Mouse (Mus musculus) T-cell, adult 2 months (primary cell): ENCODE data around the gene Tmem45a2.
"Not testable (repeated sequence)": the region's sequence is repeated elsewhere in the genome, so short reads cannot be mapped to it uniquely, and the experiment has no call there.

Experiments used
- DNase-seq: peaks from one replicate; pipeline ENCODE4 v3.0.0; 2022; ENCODE audit warnings: low spot score

The Tmem45a2 gene

DNA sequence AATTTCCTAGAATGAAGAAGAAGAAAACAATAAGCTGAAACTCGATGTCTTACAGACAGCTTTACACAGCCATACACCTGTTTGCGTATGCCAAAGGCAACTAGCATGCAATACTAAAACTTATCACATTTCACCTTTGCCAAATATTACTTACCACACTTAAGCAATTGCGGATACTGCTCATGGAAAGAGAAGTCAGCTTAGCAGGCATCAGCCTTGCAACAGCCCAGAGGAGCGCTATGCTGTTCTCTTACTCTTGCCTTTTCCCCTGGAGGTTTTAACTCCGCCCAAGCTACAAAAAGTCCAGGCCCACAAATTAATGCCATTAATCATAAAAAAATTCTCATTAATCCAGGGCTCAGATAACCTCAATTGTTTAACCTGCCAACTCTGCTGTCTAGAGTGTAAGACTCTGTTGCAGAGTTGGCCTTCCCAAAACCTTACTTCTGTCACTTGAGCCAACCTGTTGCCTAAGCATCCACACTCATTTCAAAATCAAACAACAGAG lies at the start of gene Tmem45a2:
Gene Tmem45a2, minus strand, starts transcription at position 241 of the 508 bp plus-strand sequence.
- DNase-seq = no peak

DNA sequence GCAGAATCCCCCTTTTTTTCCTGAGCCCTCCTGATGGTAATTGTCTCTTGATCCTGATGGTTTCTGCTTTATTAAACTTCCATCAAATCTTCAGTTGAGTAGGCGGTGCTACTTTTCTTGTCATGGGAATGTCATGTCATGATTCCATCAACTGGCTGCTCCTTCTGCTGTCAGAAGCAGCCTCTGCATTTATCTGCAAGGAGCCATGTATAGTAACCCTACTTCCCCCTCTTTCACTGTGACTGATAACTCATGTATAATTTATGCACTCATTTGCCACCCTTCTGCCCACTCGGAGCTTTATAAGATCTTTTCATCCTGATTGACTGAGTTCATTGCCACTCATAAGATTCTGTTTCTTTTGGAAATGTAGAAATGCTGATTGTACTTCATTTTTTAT lies 46.4 kb upstream of the Tmem45a2 start:
- DNase-seq = no peak

DNA sequence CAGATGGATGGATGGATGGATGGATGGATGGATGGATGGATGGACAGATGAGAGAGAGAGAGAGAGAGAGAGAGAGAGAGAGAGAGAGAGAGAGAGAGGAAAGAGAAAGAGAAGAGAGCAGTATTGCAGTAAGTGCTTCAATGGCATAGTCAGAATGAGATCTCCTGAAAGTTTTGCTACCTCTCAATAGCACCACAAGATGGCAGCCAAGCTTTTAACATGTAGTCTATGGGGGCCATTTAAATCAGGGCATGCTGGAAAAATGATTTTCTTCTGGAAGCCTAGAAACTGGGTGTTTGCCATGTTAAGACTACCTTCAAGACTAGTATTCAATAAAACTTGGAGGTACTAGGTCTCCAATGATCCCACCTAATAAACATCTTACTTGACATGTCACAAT lies 44.9 kb upstream of the Tmem45a2 start:
- no peak for DNase-seq

GRCm38 (mm10) chr16:57106185-57106960 lies 35.2 kb upstream of the Tmem45a2 start:
- no peak for DNase-seq

DNA sequence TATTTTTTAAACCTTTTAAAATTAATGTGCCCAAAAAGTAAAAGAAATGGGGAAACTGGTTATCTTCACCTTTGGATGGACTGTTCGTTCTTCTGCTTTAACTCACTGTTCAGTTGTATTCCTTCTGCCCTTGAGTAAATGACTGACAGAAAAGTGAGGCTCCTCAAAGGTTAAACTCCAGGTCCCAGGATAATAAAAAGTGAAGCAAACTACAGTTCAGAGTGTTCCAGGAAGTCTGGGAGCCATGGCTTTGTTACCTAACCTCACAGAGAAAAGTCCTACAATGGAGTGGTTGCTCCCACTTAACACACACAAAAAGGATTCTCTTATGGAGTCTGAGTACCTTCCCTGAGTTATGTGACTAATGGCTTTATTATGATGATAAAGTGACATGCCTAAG lies 30.0 kb upstream of the Tmem45a2 start:
- no peak for DNase-seq

GRCm38 (mm10) chr16:57099572-57100237 lies 28.5 kb upstream of the Tmem45a2 start:
- no peak for DNase-seq

DNA sequence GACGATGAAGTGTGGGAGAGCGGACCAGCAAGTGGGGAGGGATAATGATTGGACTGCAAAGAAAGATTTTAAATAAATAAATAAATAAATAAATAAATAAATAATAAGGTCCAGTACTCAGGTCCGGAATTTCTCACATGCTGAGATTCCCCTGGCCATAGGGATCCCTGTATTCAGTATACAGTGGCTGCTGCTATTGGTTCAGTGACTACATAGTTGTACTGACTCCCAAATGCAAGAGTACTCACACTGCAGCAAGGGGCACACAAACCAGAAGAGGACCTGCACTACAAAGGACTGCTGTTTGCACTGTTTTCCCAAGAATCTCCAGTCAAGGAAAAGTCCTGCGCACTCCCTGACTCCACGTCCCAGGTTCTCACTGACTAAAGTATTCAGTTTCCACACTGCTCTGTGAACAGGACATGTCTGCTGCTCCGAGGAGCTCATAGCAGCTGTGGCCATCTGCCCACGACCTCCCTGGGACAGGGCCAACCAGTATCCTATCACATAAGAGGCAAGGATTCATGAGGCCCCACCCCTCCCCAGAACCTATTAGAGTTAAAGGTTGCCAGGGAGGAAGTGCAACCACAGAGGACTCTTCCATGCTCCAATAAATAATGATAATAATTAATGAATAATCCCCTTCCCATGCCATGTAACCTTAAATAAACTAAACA lies 27.4 kb upstream of the Tmem45a2 start:
- no peak for DNase-seq

- no peak for DNase-seq
These were observed 21.9 kb upstream of the Tmem45a2 start for GRCm38 (mm10) chr16:57092911-57093605.

DNA sequence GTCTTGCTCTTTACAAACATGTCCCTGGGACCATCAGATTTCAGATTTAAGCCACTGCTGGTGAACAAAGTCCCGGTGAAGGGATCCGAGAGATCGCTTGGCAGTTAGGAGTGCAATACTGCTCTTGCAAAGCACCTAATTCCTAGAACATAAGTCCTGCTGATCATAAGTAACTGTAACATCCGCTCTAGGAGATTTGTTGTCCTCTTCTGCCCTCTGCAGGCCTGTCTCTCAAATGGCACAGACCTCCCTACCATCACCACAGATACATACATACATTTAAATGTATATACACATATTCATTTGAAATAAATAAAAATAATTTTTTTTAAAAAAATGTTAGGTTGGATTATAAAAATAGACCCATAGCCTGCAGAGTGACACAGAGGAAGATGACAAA lies 21.3 kb upstream of the Tmem45a2 start:
- DNase-seq = peak; percentile 15

DNA sequence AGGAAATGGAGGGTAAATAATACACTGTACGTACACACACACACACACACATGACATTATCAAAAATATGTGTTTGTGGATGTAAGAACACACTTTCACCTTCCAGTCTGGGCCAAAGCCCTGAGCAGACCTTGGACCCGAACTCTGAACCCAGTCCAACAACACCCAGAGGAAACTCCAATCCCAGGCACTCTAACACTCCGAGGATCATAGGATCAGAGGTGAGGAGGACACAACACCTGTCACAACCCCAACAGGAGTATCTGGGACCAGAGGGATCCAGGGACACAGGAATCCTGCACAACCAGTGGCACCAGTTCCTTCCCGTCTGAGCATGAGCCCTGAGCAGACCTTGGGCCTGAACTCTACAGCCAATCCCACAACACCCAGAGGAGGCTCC lies 8.4 kb upstream of the Tmem45a2 start:
- no peak for DNase-seq

- DNase-seq = no peak
These were observed 4.8 kb upstream of the Tmem45a2 start for GRCm38 (mm10) chr16:57075986-57076385.

DNA sequence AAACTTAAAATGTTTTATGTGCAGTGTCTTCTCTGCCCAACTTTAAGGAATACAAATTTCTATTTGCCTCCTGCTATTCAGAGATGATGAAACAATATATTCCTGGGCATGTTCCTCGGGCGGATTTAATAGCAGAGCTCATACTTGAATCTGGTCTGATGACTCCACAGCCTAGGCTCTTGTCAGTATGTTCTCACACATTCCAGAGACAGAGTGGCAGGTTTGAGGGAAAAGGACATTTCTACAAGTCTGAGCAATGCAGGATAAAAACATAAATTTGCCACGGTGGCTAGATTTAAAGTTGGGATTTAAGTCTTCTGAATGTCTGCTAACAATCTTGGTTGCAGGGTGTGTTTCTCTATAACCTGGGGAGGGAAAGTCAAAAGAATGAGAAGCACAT lies 9.1 kb downstream of the Tmem45a2 start:
- no peak for DNase-seq

DNA sequence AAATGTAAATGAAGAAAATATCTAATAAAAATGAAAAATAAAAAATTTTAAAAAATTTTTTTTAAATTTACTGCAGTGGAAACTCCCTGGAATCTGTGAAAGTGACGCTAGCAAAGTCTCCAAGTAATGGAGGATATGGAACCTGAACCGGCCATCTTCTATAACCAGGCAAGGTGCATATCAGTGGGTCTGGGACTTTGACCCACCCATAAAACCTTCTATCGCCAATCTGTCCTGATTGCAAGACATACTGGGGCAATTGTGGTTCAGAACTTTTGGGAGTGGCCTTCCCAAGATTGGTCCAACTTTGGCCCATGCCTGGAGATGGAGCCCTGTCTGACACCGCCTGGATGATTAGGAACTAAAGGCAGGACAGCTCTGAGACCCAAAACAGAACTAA lies 14.2 kb downstream of the Tmem45a2 start:
- DNase-seq = no peak

DNA sequence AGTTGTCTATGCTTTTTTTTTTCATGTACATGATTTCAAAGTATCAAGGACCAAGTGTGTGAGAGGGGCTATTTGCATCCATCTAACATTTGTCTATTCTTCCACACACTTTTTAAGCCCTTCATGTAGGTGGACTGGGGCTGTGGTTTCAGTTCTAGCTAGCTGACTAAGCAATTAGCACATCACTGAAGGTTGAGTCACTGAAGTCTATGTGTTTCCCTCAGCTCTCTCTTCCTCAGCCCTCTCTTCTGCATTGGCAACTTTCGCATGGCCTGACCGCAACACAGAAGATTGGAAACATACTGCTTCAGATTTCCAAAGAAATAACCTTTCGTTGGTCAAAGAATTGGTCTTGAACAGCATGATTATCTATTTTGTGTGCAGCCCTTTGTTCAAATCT lies 21.2 kb downstream of the Tmem45a2 start:
- no peak for DNase-seq

GRCm38 (mm10) chr16:57038600-57038999 lies 32.6 kb downstream of the Tmem45a2 start:
- no peak for DNase-seq

GRCm38 (mm10) chr16:57030150-57030885 lies 40.9 kb downstream of the Tmem45a2 start:
- DNase-seq = no peak

GRCm38 (mm10) chr16:56998283-56998682 lies 72.9 kb downstream of the Tmem45a2 start:
- not testable (repeated sequence) for DNase-seq
